Mouse (Mus musculus): ENCODE results near the gene Tlr4. TPM values are rescaled to one million over a fixed set of nuclear protein-coding genes. Genes with fewer than 3 reads are reported as not detected.

Gene Tlr4
- polyA plus RNA-seq (2014; fragmentation: Nextera tagmentation; extraction: Ambion mirVana): 1.7 and 2.2 TPM in 2 replicates

GRCm38 (mm10) chr4:66827463-66828162 is at the start of gene Tlr4:
TSS of gene Tlr4 (plus strand) at chr4:66827584.
- Histone ChIP-seq H3K36me3 (ENCODE audit: control insufficient read depth, insufficient read depth, low read length) (no peaks in the 10 kb centered on the region), H3K4me1 (ENCODE audit: control insufficient read depth, insufficient read depth, low read length) (peaks cover 7% of the 10 kb centered on the region; the same call in 1 of the 2 replicates), H3K9me3 (ENCODE audit: control insufficient read depth, low read depth, low read length) (no peaks in the 10 kb centered on the region), H3K9ac (replicated peaks; ENCODE audit: low read depth, low read length) (no peak within 1 kb of the TSS), H3K4me2 (replicated peaks; ENCODE audit: low read depth, low read length) (peak within 1 kb of the TSS; percentile 21; the same call in 1 of the 2 replicates), H3K27me3 (ENCODE audit: control insufficient read depth, insufficient read depth, low read length) (no peaks in the 10 kb centered on the region), H3K27ac (ENCODE audit: low read length) (peak within 1 kb of the TSS; percentile 45; the same call in 1 of the 2 replicates), H3K4me3 (ENCODE audit: low read depth, low read length) (peak within 1 kb of the TSS; percentile 6; the same call in 1 of the 2 replicates)
- 46% methylated on average over 11 of the region's 11 CpGs for WGBS
- no peak for ATAC-seq (ENCODE audit: insufficient number of reproducible peaks, insufficient read depth, low FRiP score, low read depth)

- 72% methylated on average over 2 of the region's 2 CpGs for WGBS
- no peaks in the 10 kb centered on the region for H3K27me3 ChIP-seq (ENCODE audit: control insufficient read depth, insufficient read depth, low read length)
- ATAC-seq (ENCODE audit: insufficient number of reproducible peaks, insufficient read depth, low FRiP score, low read depth): no peak
- no peak overlapping the region for H3K9ac ChIP-seq (replicated peaks; ENCODE audit: low read depth, low read length)
- H3K4me1 ChIP-seq (ENCODE audit: control insufficient read depth, insufficient read depth, low read length): no peaks in the 10 kb centered on the region
- H3K4me3 ChIP-seq (ENCODE audit: low read depth, low read length): no peak overlapping the region
- H3K27ac ChIP-seq (ENCODE audit: low read length): no peak overlapping the region
- no peaks in the 10 kb centered on the region for H3K36me3 ChIP-seq (ENCODE audit: control insufficient read depth, insufficient read depth, low read length)
- no peak overlapping the region for H3K4me2 ChIP-seq (replicated peaks; ENCODE audit: low read depth, low read length)
- H3K9me3 ChIP-seq (ENCODE audit: control insufficient read depth, low read depth, low read length): no peaks in the 10 kb centered on the region
Observed at GRCm38 (mm10) chr4:66794283-66794682, 33.1 kb upstream of the Tlr4 start.

GRCm38 (mm10) chr4:66796683-66797082 is 30.7 kb upstream of the Tlr4 start:
- H3K27me3 ChIP-seq (ENCODE audit: control insufficient read depth, insufficient read depth, low read length): no peaks in the 10 kb centered on the region
- H3K4me3 ChIP-seq (ENCODE audit: low read depth, low read length): no peak overlapping the region
- no peak overlapping the region for H3K4me2 ChIP-seq (replicated peaks; ENCODE audit: low read depth, low read length)
- no peaks in the 10 kb centered on the region for H3K4me1 ChIP-seq (ENCODE audit: control insufficient read depth, insufficient read depth, low read length)
- no peak for ATAC-seq (ENCODE audit: insufficient number of reproducible peaks, insufficient read depth, low FRiP score, low read depth)
- WGBS: 92% methylated on average over 2 of the region's 2 CpGs
- no peak overlapping the region for H3K9ac ChIP-seq (replicated peaks; ENCODE audit: low read depth, low read length)
- no peak overlapping the region for H3K27ac ChIP-seq (ENCODE audit: low read length)
- no peaks in the 10 kb centered on the region for H3K36me3 ChIP-seq (ENCODE audit: control insufficient read depth, insufficient read depth, low read length)
- no peaks in the 10 kb centered on the region for H3K9me3 ChIP-seq (ENCODE audit: control insufficient read depth, low read depth, low read length)

GRCm38 (mm10) chr4:66804552-66805301 is 22.7 kb upstream of the Tlr4 start:
- H3K4me3 ChIP-seq (ENCODE audit: low read depth, low read length): no peak overlapping the region
- no peak overlapping the region for H3K4me2 ChIP-seq (replicated peaks; ENCODE audit: low read depth, low read length)
- H3K27me3 ChIP-seq (ENCODE audit: control insufficient read depth, insufficient read depth, low read length): no peaks in the 10 kb centered on the region
- no peak overlapping the region for H3K9ac ChIP-seq (replicated peaks; ENCODE audit: low read depth, low read length)
- no peaks in the 10 kb centered on the region for H3K4me1 ChIP-seq (ENCODE audit: control insufficient read depth, insufficient read depth, low read length)
- H3K36me3 ChIP-seq (ENCODE audit: control insufficient read depth, insufficient read depth, low read length): no peaks in the 10 kb centered on the region
- 56% methylated on average over 4 of the region's 4 CpGs for WGBS
- no peak for ATAC-seq (ENCODE audit: insufficient number of reproducible peaks, insufficient read depth, low FRiP score, low read depth)
- no peaks in the 10 kb centered on the region for H3K9me3 ChIP-seq (ENCODE audit: control insufficient read depth, low read depth, low read length)
- H3K27ac ChIP-seq (ENCODE audit: low read length): no peak overlapping the region

- Histone ChIP-seq H3K9ac (replicated peaks; ENCODE audit: low read depth, low read length) (no peak overlapping the region), H3K4me2 (replicated peaks; ENCODE audit: low read depth, low read length) (no peak overlapping the region), H3K4me3 (ENCODE audit: low read depth, low read length) (no peak overlapping the region), H3K4me1 (ENCODE audit: control insufficient read depth, insufficient read depth, low read length) (no peaks in the 10 kb centered on the region), H3K27ac (ENCODE audit: low read length) (no peak overlapping the region), H3K9me3 (ENCODE audit: control insufficient read depth, low read depth, low read length) (no peaks in the 10 kb centered on the region), H3K36me3 (ENCODE audit: control insufficient read depth, insufficient read depth, low read length) (no peaks in the 10 kb centered on the region), H3K27me3 (ENCODE audit: control insufficient read depth, insufficient read depth, low read length) (no peaks in the 10 kb centered on the region)
- ATAC-seq (ENCODE audit: insufficient number of reproducible peaks, insufficient read depth, low FRiP score, low read depth): no peak
Observed at GRCm38 (mm10) chr4:66805747-66806146, 21.6 kb upstream of the Tlr4 start.

- WGBS: 83% methylated on average over 3 of the region's 3 CpGs
- ATAC-seq (ENCODE audit: insufficient number of reproducible peaks, insufficient read depth, low FRiP score, low read depth): no peak
- no peak overlapping the region for H3K4me3 ChIP-seq (ENCODE audit: low read depth, low read length)
Observed at GRCm38 (mm10) chr4:66816364-66817026, 10.9 kb upstream of the Tlr4 start.

GRCm38 (mm10) chr4:66821171-66821570 is 6.2 kb upstream of the Tlr4 start:
- no peak overlapping the region for H3K9ac ChIP-seq (replicated peaks; ENCODE audit: low read depth, low read length)
- H3K4me1 ChIP-seq (ENCODE audit: control insufficient read depth, insufficient read depth, low read length): no peaks in the 10 kb centered on the region
- no peak for ATAC-seq (ENCODE audit: insufficient number of reproducible peaks, insufficient read depth, low FRiP score, low read depth)
- H3K27me3 ChIP-seq (ENCODE audit: control insufficient read depth, insufficient read depth, low read length): no peaks in the 10 kb centered on the region
- H3K4me3 ChIP-seq (ENCODE audit: low read depth, low read length): no peak overlapping the region
- H3K4me2 ChIP-seq (replicated peaks; ENCODE audit: low read depth, low read length): no peak overlapping the region
- H3K36me3 ChIP-seq (ENCODE audit: control insufficient read depth, insufficient read depth, low read length): no peaks in the 10 kb centered on the region
- H3K27ac ChIP-seq (ENCODE audit: low read length): no peak overlapping the region
- WGBS: 57% methylated on average over 2 of the region's 2 CpGs
- H3K9me3 ChIP-seq (ENCODE audit: control insufficient read depth, low read depth, low read length): no peaks in the 10 kb centered on the region

More at GRCm38 (mm10) chr4:66816364-66817026, 10.9 kb upstream of the Tlr4 start:
- H3K9ac ChIP-seq (replicated peaks; ENCODE audit: low read depth, low read length): no peak overlapping the region
- no peaks in the 10 kb centered on the region for H3K36me3 ChIP-seq (ENCODE audit: control insufficient read depth, insufficient read depth, low read length)
- H3K27me3 ChIP-seq (ENCODE audit: control insufficient read depth, insufficient read depth, low read length): no peaks in the 10 kb centered on the region
- H3K9me3 ChIP-seq (ENCODE audit: control insufficient read depth, low read depth, low read length): no peaks in the 10 kb centered on the region
- no peak overlapping the region for H3K27ac ChIP-seq (ENCODE audit: low read length)
- H3K4me1 ChIP-seq (ENCODE audit: control insufficient read depth, insufficient read depth, low read length): no peaks in the 10 kb centered on the region
- H3K4me2 ChIP-seq (replicated peaks; ENCODE audit: low read depth, low read length): no peak overlapping the region

GRCm38 (mm10) chr4:66821764-66822163 is 5.6 kb upstream of the Tlr4 start:
- no peak for ATAC-seq (ENCODE audit: insufficient number of reproducible peaks, insufficient read depth, low FRiP score, low read depth)
- 77% methylated on average over 3 of the region's 3 CpGs for WGBS
- no peak overlapping the region for H3K9ac ChIP-seq (replicated peaks; ENCODE audit: low read depth, low read length)
- no peaks in the 10 kb centered on the region for H3K4me1 ChIP-seq (ENCODE audit: control insufficient read depth, insufficient read depth, low read length)
- H3K36me3 ChIP-seq (ENCODE audit: control insufficient read depth, insufficient read depth, low read length): no peaks in the 10 kb centered on the region
- no peaks in the 10 kb centered on the region for H3K27me3 ChIP-seq (ENCODE audit: control insufficient read depth, insufficient read depth, low read length)
- H3K9me3 ChIP-seq (ENCODE audit: control insufficient read depth, low read depth, low read length): no peaks in the 10 kb centered on the region
- H3K27ac ChIP-seq (ENCODE audit: low read length): no peak overlapping the region
- H3K4me3 ChIP-seq (ENCODE audit: low read depth, low read length): no peak overlapping the region
- H3K4me2 ChIP-seq (replicated peaks; ENCODE audit: low read depth, low read length): no peak overlapping the region
